Mouse (Mus musculus): ENCODE measurements at regions not wholly inside any gene's neighbourhood (a gene's known extent, or its start where the extent isn't known, plus 50 kb on each side); places are given as distances from the start of the nearest gene placed in this dataset.

GRCm38 (mm10) chr3:22021360-22021935 is 55.0 kb upstream of the Tbl1xr1 start:
- DNase-seq, result no peak

DNA sequence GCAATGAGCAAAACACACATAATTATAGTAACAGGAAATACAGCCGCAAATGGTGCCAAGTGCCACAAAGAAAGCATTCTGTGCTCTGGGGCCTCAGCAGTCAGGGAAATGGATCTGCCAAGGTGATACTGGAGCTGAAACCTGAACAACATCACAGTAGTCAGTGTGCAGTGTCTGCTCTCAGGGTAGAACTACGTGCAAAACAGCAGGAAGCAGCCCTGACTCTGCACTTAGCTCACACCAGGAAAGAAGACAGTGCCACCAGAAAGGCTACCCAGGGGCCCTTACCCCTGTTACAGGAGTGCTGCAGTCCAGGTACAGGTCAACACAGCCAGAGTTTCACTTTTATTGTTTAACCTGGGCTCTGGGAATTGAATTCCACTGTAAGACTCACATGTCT is 54.0 kb upstream of the Tbl1xr1 start:
- no peak for DNase-seq

GRCm38 (mm10) chr3:22023049-22023448 is 53.4 kb upstream of the Tbl1xr1 start:
- DNase-seq, result no peak

DNA sequence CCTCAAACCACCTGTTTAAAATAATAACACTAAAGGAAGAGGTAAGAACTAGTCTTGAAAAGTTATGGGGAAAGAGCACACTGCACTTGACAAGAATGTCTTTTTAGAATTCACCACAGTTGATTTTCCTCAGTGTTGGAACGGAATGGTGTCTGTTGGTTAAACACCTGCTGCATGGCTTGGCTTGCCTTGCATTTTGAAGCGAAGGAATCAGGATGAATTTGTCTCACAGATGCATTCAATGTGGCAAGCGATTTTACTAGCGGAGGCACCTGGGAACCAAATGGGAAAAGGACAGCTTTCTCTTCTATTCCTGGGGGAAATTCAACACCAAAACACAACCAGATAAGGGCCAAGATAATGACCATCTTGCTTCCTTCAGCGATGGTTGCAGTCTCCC is 52.9 kb upstream of the Tbl1xr1 start:
- DNase-seq, result no peak

DNA sequence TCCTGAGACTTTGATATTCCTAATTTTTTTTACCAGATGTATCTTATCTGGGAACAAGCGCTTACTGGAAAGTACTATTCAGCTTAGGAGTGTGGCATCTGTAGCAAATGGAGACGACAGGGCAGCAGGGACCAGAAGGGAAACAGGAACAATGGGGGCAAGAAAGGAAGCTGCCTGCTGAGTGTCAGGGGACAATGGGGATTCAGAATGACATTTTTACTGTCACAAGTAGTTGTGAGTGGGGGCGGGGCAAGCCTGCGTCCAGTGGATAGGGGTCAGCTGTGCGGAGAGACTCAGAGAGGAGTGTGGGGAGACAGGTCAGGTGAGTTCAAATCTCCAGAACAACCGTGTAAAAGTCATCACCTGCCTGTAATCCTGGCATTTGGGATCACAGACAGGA is 52.3 kb upstream of the Tbl1xr1 start:
- no peak for DNase-seq

DNA sequence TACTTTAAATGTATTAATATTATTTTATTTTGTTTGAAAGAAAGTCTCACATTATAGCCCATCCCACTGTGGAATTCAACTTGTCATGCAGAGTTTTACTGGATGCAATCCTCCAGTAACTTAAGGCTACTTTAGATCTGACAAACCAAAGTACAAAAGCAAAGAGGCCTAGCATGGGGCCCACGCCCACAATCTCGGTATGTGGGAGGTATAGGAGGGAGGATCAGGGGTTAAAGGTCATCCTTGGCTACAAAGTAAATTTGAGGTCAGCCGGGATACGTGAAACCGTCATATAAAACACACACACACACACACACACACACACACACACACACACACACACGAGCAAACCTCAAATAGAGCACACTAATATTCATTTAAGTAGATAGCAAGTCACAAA is 51.3 kb upstream of the Tbl1xr1 start:
- no peak for DNase-seq

GRCm38 (mm10) chr3:22025615-22026014 is 50.8 kb upstream of the Tbl1xr1 start:
- DNase-seq, result no peak
